Mouse (Mus musculus) midbrain, embryonic 10.5 days (tissue): ENCODE results near the gene Ube2m. TPM values are rescaled to one million over a fixed set of nuclear protein-coding genes. Genes with fewer than 3 reads are reported as not detected.

ENCODE experiments used
- DNase-seq: peaks from one replicate; pipeline ENCODE4 v3.0.0-alpha.2; 2017; ENCODE audit warnings: low spot score
- H3K27ac ChIP-seq: fragments of 300-500 bp; sonication (generic); replicated peaks from 2 replicates; pipeline ENCODE4 v1.5.1; 2016; ENCODE audit warnings: mild to moderate bottlenecking
- H3K27me3 ChIP-seq: fragments of 300-500 bp; sonication (generic); 2 replicates; pipeline ENCODE4 v1.6.1; 2016; ENCODE audit warnings: low read depth, mild to moderate bottlenecking; ENCODE audit not compliant: poor library complexity, severe bottlenecking
- H3K36me3 ChIP-seq: fragments of 300-500 bp; sonication (generic); 2 replicates; pipeline ENCODE4 v1.6.1; 2016; ENCODE audit warnings: mild to moderate bottlenecking, moderate library complexity
- H3K4me1 ChIP-seq: fragments of 300-500 bp; sonication (generic); 2 replicates; pipeline ENCODE4 v1.6.1; 2016
- H3K4me3 ChIP-seq: fragments of 300-500 bp; sonication (generic); 2 replicates; pipeline ENCODE4 v1.5.1; 2016; ENCODE audit warnings: mild to moderate bottlenecking, moderate library complexity
- H3K9me3 ChIP-seq: fragments of 300-500 bp; sonication (generic); replicated peaks from 2 replicates; pipeline ENCODE4 v1.6.1; 2016; ENCODE audit warnings: mild to moderate bottlenecking
- WGBS: fragments of 180-500 bp; shearing (Covaris S2); methylation state at CpG from one replicate; pipeline ENCODE4 v1.1.7; 2016; 5-methylcytosine and 5-hydroxymethylcytosine counted together
- polyA plus RNA-seq: library from polyadenylated mRNA; unstranded; fragments of >200 nt; fragmentation: Nextera tagmentation; extraction: Ambion mirVana; gene quantifications from 2 replicates; pipeline ENCODE4 v1.2.1, GENCODE M21; 2016

Gene Ube2m
- polyA plus RNA-seq, 1 experiment from 2014 or later, result 84.5 TPM

DNA sequence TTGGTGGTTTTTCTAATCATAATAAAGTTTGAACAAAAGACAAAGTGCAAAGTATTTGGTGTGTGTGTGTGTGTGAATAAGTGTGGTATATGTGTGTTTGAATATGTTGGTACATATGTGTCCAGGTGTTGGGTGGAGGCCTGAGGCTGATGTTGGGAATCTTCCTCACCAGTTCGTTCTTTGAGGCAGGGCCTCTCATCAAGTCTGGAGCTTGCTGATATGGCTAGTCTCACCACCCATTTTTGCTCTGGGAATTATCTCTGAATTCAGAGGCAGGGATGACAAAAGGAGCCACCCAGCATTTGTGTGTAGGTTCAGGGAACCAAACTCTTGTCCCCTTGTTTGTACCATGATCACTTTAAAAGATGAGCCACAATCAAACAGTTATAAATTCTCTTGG, 52.4 kb downstream of the Ube2m start:
- Histone ChIP-seq H3K9me3 (no peaks in the 10 kb centered on the region), H3K4me3 (no peak overlapping the region), H3K4me1 (no peaks in the 10 kb centered on the region), H3K27me3 (no peaks in the 10 kb centered on the region), H3K36me3 (peaks cover 14% of the 10 kb centered on the region), H3K27ac (no peak overlapping the region)
- no peak for DNase-seq
- 76% methylated on average over 1 of the region's 1 CpGs for WGBS

Other genes with a start within 250 kb of the Ube2m start
- gene Zscan18, start 234.6 kb downstream of the Ube2m start, polyA plus RNA-seq, result 10.4 and 13.7 TPM in 2 replicates
- 17.3 and 20.4 TPM in 2 replicates for gene Zfp329, start 219.4 kb downstream of the Ube2m start, polyA plus RNA-seq
- gene Zfp110, start 203.5 kb downstream of the Ube2m start, polyA plus RNA-seq, result 28.3 and 34.0 TPM in 2 replicates
- gene Zfp128, start 157.1 kb downstream of the Ube2m start, polyA plus RNA-seq, result 5.5 and 5.7 TPM in 2 replicates
- 16.3 and 17.7 TPM in 2 replicates for gene Zscan22, start 140.5 kb downstream of the Ube2m start, polyA plus RNA-seq
- 886 and 1,011 TPM in 2 replicates for gene Rps5, start 116.0 kb downstream of the Ube2m start, polyA plus RNA-seq
- 0.47 and 0.83 TPM in 2 replicates for gene Rnf225, start 110.9 kb downstream of the Ube2m start, polyA plus RNA-seq
- gene Zfp324, start 72.4 kb downstream of the Ube2m start, polyA plus RNA-seq, result 11.4 and 13.2 TPM in 2 replicates
- 18.0 and 19.4 TPM in 2 replicates for gene Zfp446, start 60.4 kb downstream of the Ube2m start, polyA plus RNA-seq
- gene Slc27a5, start 40.1 kb downstream of the Ube2m start, polyA plus RNA-seq, result 0.05 and 0.07 TPM in 2 replicates
- gene Trim28, start 39.2 kb downstream of the Ube2m start, polyA plus RNA-seq, result 349 and 398 TPM in 2 replicates
- gene Zbtb45, start 28.2 kb downstream of the Ube2m start, polyA plus RNA-seq, result 32.7 and 36.4 TPM in 2 replicates
- 113 and 133 TPM in 2 replicates for gene Chmp2a, start 3.5 kb downstream of the Ube2m start, polyA plus RNA-seq
- gene Mzf1, start 16.5 kb upstream of the Ube2m start, polyA plus RNA-seq, result 3.3 and 4.5 TPM in 2 replicates
- gene Vmn1r85, start 56.9 kb upstream of the Ube2m start, polyA plus RNA-seq, result not detected in 2 replicates
- not detected in 2 replicates for gene Vmn1r86, start 81.6 kb upstream of the Ube2m start, polyA plus RNA-seq
- gene Vmn1r87, start 101.9 kb upstream of the Ube2m start, polyA plus RNA-seq, result not detected in 2 replicates
- 0.02 TPM in 1 of 2 replicates, not detected in the other for gene Vmn1r88, start 121.3 kb upstream of the Ube2m start, polyA plus RNA-seq
- not detected in 2 replicates for gene Vmn1r89, start 174.7 kb upstream of the Ube2m start, polyA plus RNA-seq
- 150 and 165 TPM in 2 replicates for gene Lig1, start 239.0 kb upstream of the Ube2m start, polyA plus RNA-seq
- gene Zswim9, start 240.4 kb upstream of the Ube2m start, polyA plus RNA-seq, result 11.5 and 14.7 TPM in 2 replicates